Mouse (Mus musculus): Measurements from ENCODE around the gene Cdh4. TPM values are rescaled to one million over a fixed set of nuclear protein-coding genes. Genes with fewer than 3 reads are reported as not detected.

Cdh4 gene
- polyA plus RNA-seq, 1 experiment from 2014 or later = 0.99 TPM

GRCm38 (mm10) chr2:179488526-179489139 is 46.4 kb downstream of the Cdh4 start:
- no peak for DNase-seq (ENCODE audit: low spot score)
- H3K36me3 ChIP-seq = no peaks in the 10 kb centered on the region
- H3K9me3 ChIP-seq = no peaks in the 10 kb centered on the region
- no peak overlapping the region for H3K4me3 ChIP-seq
- no peak overlapping the region for H3K27ac ChIP-seq
- peaks cover under 1% of the 10 kb centered on the region; the same call in 1 of the 2 replicates for H3K4me1 ChIP-seq
- WGBS = 81% methylated on average over 21 of the region's 21 CpGs
- H3K27me3 ChIP-seq (ENCODE audit: insufficient read depth, poor library complexity, severe bottlenecking) = no peaks in the 10 kb centered on the region

GRCm38 (mm10) chr2:179491891-179492290 is 49.7 kb downstream of the Cdh4 start:
- no peak for DNase-seq (ENCODE audit: low spot score)
- Histone ChIP-seq H3K4me1 (peaks cover 11% of the 10 kb centered on the region), H3K27me3 (ENCODE audit: insufficient read depth, poor library complexity, severe bottlenecking) (no peaks in the 10 kb centered on the region), H3K36me3 (no peaks in the 10 kb centered on the region), H3K9me3 (no peaks in the 10 kb centered on the region), H3K27ac (no peak overlapping the region), H3K4me3 (no peak overlapping the region)
- WGBS = 57% methylated on average over 11 of the region's 11 CpGs

DNA sequence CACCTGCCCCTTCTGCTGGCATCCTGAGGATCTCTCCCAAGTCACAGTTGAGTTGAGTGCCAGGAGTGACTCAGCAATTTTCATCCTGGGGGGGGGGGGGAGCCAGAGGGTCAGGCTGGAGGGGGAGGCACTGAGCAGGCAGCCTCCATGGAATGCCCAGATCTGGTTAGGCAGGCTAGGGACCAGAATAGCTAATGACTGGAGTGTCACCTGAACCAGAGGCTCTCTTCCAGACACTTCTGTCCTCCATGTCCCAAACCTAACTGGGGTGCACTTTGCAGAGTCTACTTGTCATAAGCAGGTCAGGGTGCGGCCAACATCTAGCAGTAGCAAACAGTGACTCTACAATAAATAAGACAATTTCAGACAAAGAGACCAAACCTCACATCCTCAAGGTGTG is 52.0 kb downstream of the Cdh4 start:
- 81% methylated on average over 1 of the region's 1 CpGs for WGBS

GRCm38 (mm10) chr2:179510439-179510838 is 68.2 kb downstream of the Cdh4 start:
- Histone ChIP-seq H3K9me3 (no peaks in the 10 kb centered on the region), H3K27ac (no peak overlapping the region), H3K36me3 (no peaks in the 10 kb centered on the region), H3K27me3 (ENCODE audit: insufficient read depth, poor library complexity, severe bottlenecking) (no peaks in the 10 kb centered on the region), H3K4me3 (no peak overlapping the region), H3K4me1 (peaks cover 7% of the 10 kb centered on the region; the same call in 1 of the 2 replicates)
- 84% methylated on average over 16 of the region's 16 CpGs for WGBS
- DNase-seq (ENCODE audit: low spot score) = no peak

More for the DNA sequence above, 52.0 kb downstream of the Cdh4 start:
- DNase-seq (ENCODE audit: low spot score) = no peak
- H3K36me3 ChIP-seq = no peaks in the 10 kb centered on the region
- no peaks in the 10 kb centered on the region for H3K27me3 ChIP-seq (ENCODE audit: insufficient read depth, poor library complexity, severe bottlenecking)
- no peak overlapping the region for H3K4me3 ChIP-seq
- no peaks in the 10 kb centered on the region for H3K9me3 ChIP-seq
- no peak overlapping the region for H3K27ac ChIP-seq
- peaks cover 11% of the 10 kb centered on the region for H3K4me1 ChIP-seq

DNA sequence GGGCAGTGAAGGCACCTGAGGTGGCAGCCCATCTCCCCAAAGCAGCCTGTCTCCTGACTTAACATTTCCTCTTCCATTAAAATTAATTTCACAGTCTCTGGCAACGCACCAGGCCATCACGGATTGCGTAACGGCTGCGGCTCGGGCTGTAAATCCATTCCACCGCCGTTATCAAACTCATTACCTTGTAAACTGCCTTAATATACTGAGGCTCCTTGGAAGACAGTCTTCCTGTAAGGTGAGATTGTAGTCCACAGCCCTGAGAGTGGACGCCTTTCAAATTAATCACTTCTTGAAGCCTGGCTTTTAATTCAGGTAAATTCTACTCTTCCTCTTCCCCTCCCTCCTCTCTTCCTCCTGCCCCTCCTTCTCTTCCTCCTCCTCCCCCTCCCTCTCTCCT is 74.3 kb downstream of the Cdh4 start:
- H3K4me3 ChIP-seq = no peak overlapping the region
- peaks cover 7% of the 10 kb centered on the region; the same call in 1 of the 2 replicates for H3K4me1 ChIP-seq
- 90% methylated on average over 9 of the region's 9 CpGs for WGBS
- no peaks in the 10 kb centered on the region for H3K9me3 ChIP-seq
- H3K27me3 ChIP-seq (ENCODE audit: insufficient read depth, poor library complexity, severe bottlenecking) = no peaks in the 10 kb centered on the region
- H3K36me3 ChIP-seq = no peaks in the 10 kb centered on the region
- no peak overlapping the region for H3K27ac ChIP-seq
- no peak for DNase-seq (ENCODE audit: low spot score)

- 62% methylated on average over 14 of the region's 14 CpGs for WGBS
- Histone ChIP-seq H3K4me3 (no peak overlapping the region), H3K36me3 (no peaks in the 10 kb centered on the region), H3K4me1 (no peaks in the 10 kb centered on the region), H3K27me3 (ENCODE audit: insufficient read depth, poor library complexity, severe bottlenecking) (no peaks in the 10 kb centered on the region), H3K9me3 (no peaks in the 10 kb centered on the region), H3K27ac (no peak overlapping the region)
- no peak for DNase-seq (ENCODE audit: low spot score)
Observed at GRCm38 (mm10) chr2:179518456-179519032, 76.3 kb downstream of the Cdh4 start.

DNA sequence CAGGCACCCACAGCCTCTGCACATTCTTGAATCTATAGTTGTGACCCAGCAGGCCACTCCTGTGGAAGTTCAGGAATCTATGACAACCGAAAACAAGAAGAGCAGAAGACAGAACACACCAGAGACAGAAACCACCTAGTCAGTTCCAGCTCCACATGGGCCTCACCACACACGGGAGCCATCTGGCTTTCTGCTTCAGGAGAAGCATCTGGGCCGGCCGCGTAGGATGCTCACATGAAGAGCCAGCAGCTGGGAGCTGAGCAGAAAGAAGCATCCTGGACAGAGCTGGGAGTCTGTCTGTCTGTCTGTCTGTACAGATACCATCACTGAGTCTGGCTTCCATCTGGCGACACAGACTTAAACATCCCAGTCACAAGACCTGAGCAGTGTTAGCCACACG is 76.9 kb downstream of the Cdh4 start:
- no peak for DNase-seq (ENCODE audit: low spot score)
- Histone ChIP-seq H3K4me1 (no peaks in the 10 kb centered on the region), H3K27ac (no peak overlapping the region), H3K9me3 (no peaks in the 10 kb centered on the region), H3K27me3 (ENCODE audit: insufficient read depth, poor library complexity, severe bottlenecking) (no peaks in the 10 kb centered on the region), H3K36me3 (no peaks in the 10 kb centered on the region), H3K4me3 (no peak overlapping the region)
- 91% methylated on average over 7 of the region's 7 CpGs for WGBS

DNA sequence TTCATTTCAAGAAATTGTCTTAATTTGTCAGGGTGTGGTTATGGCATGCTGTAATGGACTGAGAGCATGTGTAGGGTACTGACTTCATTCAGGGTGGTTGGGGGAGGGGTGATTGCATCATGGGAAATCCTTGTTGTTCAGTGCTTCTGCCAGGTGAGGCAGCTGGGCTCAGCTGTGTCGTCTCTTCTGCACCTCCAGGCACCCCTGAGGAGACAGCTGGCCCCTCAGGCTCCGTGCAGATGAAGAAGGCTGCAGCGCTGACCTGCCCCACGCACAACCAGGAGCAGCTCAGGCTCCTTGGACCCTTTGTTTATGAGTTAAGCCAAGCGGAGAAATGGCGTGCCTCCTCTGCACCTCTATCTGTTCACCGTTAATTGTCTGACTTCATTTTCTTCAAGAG is 77.7 kb downstream of the Cdh4 start:
- Histone ChIP-seq H3K27ac (no peak overlapping the region), H3K4me1 (no peaks in the 10 kb centered on the region), H3K9me3 (no peaks in the 10 kb centered on the region), H3K27me3 (ENCODE audit: insufficient read depth, poor library complexity, severe bottlenecking) (no peaks in the 10 kb centered on the region), H3K4me3 (no peak overlapping the region), H3K36me3 (no peaks in the 10 kb centered on the region)
- DNase-seq (ENCODE audit: low spot score) = no peak
- 69% methylated on average over 7 of the region's 7 CpGs for WGBS

DNA sequence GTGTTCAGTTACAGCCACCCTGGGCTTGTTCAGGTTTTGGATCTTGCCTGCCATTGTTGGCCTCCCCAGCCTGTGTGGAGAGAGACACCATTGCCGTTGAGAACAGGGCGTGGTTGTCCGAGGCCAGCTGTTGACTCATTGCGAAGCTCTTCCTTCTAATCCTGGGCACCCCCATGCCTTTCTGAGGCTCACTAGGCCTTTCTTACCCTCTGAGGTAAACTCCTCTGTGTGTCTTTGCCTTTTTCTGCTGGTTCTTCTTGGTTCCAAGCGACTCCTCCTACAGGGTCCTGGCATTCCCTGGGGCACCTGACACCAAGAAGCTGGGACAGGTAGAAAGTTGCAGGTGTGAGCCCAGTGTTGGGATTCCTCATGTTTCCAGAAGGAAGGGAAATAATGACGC is 78.7 kb downstream of the Cdh4 start:
- H3K4me3 ChIP-seq = no peak overlapping the region
- no peak for DNase-seq (ENCODE audit: low spot score)
- H3K9me3 ChIP-seq = no peaks in the 10 kb centered on the region
- H3K36me3 ChIP-seq = no peaks in the 10 kb centered on the region
- H3K27me3 ChIP-seq (ENCODE audit: insufficient read depth, poor library complexity, severe bottlenecking) = no peaks in the 10 kb centered on the region
- WGBS = 83% methylated on average over 6 of the region's 6 CpGs
- no peak overlapping the region for H3K27ac ChIP-seq
- H3K4me1 ChIP-seq = no peaks in the 10 kb centered on the region

DNA sequence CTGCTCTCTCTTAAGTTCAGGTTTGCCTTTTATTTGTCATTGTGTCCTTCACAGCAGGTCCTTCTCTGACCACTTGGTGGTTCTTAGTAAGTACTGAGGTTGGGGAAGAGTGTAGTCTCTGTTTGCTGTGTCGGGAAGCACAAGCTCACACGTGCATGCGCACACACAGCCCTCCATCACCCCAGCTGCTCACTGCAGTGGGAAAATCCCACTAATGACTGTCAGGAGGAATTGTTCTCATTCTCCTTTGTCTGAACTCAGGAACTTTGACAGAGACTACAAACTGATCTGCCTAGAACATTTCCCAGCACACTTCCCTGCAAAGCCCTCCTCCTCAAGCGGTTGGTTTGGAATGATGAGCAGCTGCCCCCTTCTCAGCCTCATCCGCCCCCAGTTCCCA is 79.2 kb downstream of the Cdh4 start:
- DNase-seq (ENCODE audit: low spot score) = no peak
- Histone ChIP-seq H3K4me3 (no peak overlapping the region), H3K27me3 (ENCODE audit: insufficient read depth, poor library complexity, severe bottlenecking) (0 out of 2 replicates have a peak, but pooled peaks cover under 1% of the 10 kb centered on the region), H3K9me3 (no peaks in the 10 kb centered on the region), H3K36me3 (no peaks in the 10 kb centered on the region), H3K4me1 (no peaks in the 10 kb centered on the region), H3K27ac (no peak overlapping the region)
- 65% methylated on average over 5 of the region's 5 CpGs for WGBS

DNA sequence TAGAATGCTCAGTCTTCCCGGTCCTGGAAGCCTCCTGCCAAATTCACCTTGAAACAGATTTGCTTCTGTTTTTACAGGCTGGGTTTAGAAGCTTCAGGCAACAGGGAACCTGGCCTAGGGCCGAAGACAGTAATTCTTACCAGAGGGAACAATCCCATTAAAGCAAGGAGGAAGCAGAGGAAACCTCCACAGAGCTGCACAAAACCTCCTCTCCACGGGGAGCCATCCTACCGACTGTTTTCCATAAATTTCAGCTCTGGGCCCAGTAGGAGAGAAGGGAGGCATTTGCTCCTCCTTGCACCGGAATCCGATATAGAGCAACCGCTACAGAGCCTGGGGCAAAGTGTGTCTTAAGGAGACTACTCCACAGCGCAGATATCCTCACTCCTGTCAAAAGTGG is 79.9 kb downstream of the Cdh4 start:
- no peaks in the 10 kb centered on the region for H3K9me3 ChIP-seq
- no peak overlapping the region for H3K4me3 ChIP-seq
- no peak for DNase-seq (ENCODE audit: low spot score)
- H3K27me3 ChIP-seq (ENCODE audit: insufficient read depth, poor library complexity, severe bottlenecking) = 0 out of 2 replicates have a peak, but pooled peaks cover 6% of the 10 kb centered on the region
- 0 out of 2 replicates have a peak, but pooled peaks cover 3% of the 10 kb centered on the region for H3K4me1 ChIP-seq
- no peaks in the 10 kb centered on the region for H3K36me3 ChIP-seq
- 31% methylated on average over 8 of the region's 8 CpGs for WGBS
- H3K27ac ChIP-seq = no peak overlapping the region

DNA sequence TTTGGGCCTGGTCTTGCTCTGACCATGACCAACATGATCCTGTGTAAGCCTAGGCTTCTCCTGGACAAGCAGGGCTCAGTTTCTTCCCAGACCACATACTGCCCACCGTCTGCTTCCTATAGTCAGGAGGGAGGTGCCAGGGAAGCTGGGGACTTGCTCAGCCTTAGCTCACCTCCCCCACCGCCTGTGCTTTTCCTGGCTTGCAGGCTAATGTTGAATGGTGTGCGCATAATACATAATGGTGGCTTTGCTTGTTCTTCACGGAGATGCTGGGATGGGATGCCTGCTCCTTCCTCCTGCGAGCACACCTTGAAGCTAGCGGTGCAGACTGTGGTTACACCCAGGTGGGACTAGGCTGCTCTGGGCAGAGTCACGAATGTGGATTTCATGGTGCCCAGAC is 84.7 kb downstream of the Cdh4 start:
- 0 out of 2 replicates have a peak, but pooled peaks cover 3% of the 10 kb centered on the region for H3K4me1 ChIP-seq
- no peaks in the 10 kb centered on the region for H3K36me3 ChIP-seq
- no peak overlapping the region for H3K27ac ChIP-seq
- DNase-seq (ENCODE audit: low spot score) = no peak
- no peaks in the 10 kb centered on the region for H3K9me3 ChIP-seq
- H3K4me3 ChIP-seq = no peak overlapping the region
- WGBS = 72% methylated on average over 7 of the region's 7 CpGs
- H3K27me3 ChIP-seq (ENCODE audit: insufficient read depth, poor library complexity, severe bottlenecking) = peaks cover 14% of the 10 kb centered on the region; the same call in 1 of the 2 replicates

- H3K27me3 ChIP-seq (ENCODE audit: insufficient read depth, poor library complexity, severe bottlenecking) = peaks cover 19% of the 10 kb centered on the region; the same call in 1 of the 2 replicates
- H3K36me3 ChIP-seq = no peaks in the 10 kb centered on the region
- DNase-seq (ENCODE audit: low spot score) = no peak
- 77% methylated on average over 7 of the region's 7 CpGs for WGBS
- H3K27ac ChIP-seq = no peak overlapping the region
- H3K4me1 ChIP-seq = 0 out of 2 replicates have a peak, but pooled peaks cover 3% of the 10 kb centered on the region
- no peaks in the 10 kb centered on the region for H3K9me3 ChIP-seq
- no peak overlapping the region for H3K4me3 ChIP-seq
Observed at GRCm38 (mm10) chr2:179530436-179531040, 88.3 kb downstream of the Cdh4 start.

Measured in heart, embryonic 10.5 days (tissue).